Mouse (Mus musculus) kidney, postnatal 0 days (tissue): ENCODE results near the gene Adra2c. TPM values are rescaled to one million over a fixed set of nuclear protein-coding genes. Genes with fewer than 3 reads are reported as not detected.

Source experiments
- ATAC-seq: fragments of 200-750 bp; cut with Nextera tagmentation; replicated peaks from 2 replicates; pipeline ENCODE4 v1.8.0; 2017; ENCODE audit warnings: low read depth, moderate number of reproducible peaks, moderate TSS enrichment, moderate library complexity; ENCODE audit not compliant: low FRiP score
- DNase-seq: peaks from one replicate; pipeline ENCODE4 v3.0.0-alpha.2; 2016; ENCODE audit warnings: low spot score
- H3K27ac ChIP-seq: fragments of 300-500 bp; sonication (generic); 2 replicates; pipeline ENCODE4 v1.5.1; 2014; ENCODE audit warnings: mild to moderate bottlenecking
- H3K27me3 ChIP-seq: fragments of 300-500 bp; sonication (generic); 2 replicates; pipeline ENCODE4 v1.6.1; 2014; ENCODE audit warnings: low read length, mixed read lengths; ENCODE audit not compliant: insufficient read depth
- H3K36me3 ChIP-seq: fragments of 300-500 bp; sonication (generic); 2 replicates; pipeline ENCODE4 v1.6.1; 2014; ENCODE audit warnings: low read length, mixed read lengths; ENCODE audit not compliant: insufficient read depth
- H3K4me1 ChIP-seq: fragments of 300-500 bp; sonication (generic); replicated peaks from 2 replicates; pipeline ENCODE4 v1.6.1; 2014; ENCODE audit warnings: antibody characterized with exemption, low read length, mixed read lengths; ENCODE audit not compliant: insufficient read depth
- H3K4me2 ChIP-seq: fragments of 300-500 bp; sonication (generic); 2 replicates; pipeline ENCODE4 v1.6.1; 2014; ENCODE audit warnings: mild to moderate bottlenecking, low read length, moderate library complexity, mixed read lengths
- H3K4me3 ChIP-seq: fragments of 300-500 bp; sonication (generic); replicated peaks from 2 replicates; pipeline ENCODE4 v1.5.1; 2014; ENCODE audit warnings: low read depth, low read length
- H3K9ac ChIP-seq: fragments of 300-500 bp; sonication (generic); 2 replicates; pipeline ENCODE4 v1.6.1; 2014; ENCODE audit warnings: low read depth, low read length
- H3K9me3 ChIP-seq: fragments of 300-500 bp; sonication (generic); replicated peaks from 2 replicates; pipeline ENCODE4 v1.6.1; 2016; ENCODE audit warnings: low read length, inconsistent platforms, mixed read lengths
- CTCF ChIP-seq: IDR thresholded peaks from 2 replicates; pipeline ENCODE4 v1.5.1; 2016; ENCODE audit warnings: antibody characterized with exemption, low read depth, mild to moderate bottlenecking, moderate library complexity
- WGBS: fragments of 180-500 bp; shearing (Covaris S2); extraction: QIAGEN DNeasy Blood & Tissue Kit; methylation state at CpG from one replicate; pipeline ENCODE4 v1.1.7; 2014; 5-methylcytosine and 5-hydroxymethylcytosine counted together
- polyA plus RNA-seq: library from polyadenylated mRNA; unstranded; fragments of >200 nt; fragmentation: Nextera tagmentation; extraction: Ambion mirVana; gene quantifications from 2 replicates; pipeline ENCODE4 v1.2.1, GENCODE M21; 2015

Gene Adra2c
- polyA plus RNA-seq, 1 experiment from 2014 or later: 0.21 TPM

DNA sequence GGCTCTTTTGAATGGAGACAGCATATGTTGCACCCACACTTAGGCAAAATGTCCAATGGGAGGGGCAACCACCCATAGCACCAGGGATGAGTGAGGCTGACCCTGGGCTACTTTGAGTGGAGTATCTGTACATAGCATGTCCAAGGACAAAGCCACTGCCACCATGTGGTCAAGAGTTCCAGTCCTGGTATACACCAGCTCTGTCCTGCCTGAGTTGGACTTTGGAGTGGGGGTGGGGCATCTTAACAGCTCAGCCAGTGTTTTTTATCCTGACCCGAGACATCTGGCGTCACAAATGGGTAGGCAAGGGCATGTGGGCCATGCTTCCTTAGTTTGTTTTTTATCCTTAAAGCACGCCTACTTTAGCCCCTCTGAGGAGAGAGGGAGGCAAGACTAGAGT lies 36.5 kb downstream of the Adra2c start:
- Histone ChIP-seq H3K36me3 (no peaks in the 10 kb centered on the region), H3K9ac (no peak overlapping the region), H3K4me1 (peaks cover 11% of the 10 kb centered on the region; the same call in 1 of the 2 replicates), H3K9me3 (no peaks in the 10 kb centered on the region), H3K27ac (no peak overlapping the region), H3K4me3 (no peak overlapping the region), H3K27me3 (no peaks in the 10 kb centered on the region), H3K4me2 (no peak overlapping the region)
- no peak for TF ChIP-seq CTCF
- WGBS: 12% methylated on average over 3 of the region's 3 CpGs
- no peak for DNase-seq
- peak; percentile 30; the same call in 1 of the 2 replicates for ATAC-seq

DNA sequence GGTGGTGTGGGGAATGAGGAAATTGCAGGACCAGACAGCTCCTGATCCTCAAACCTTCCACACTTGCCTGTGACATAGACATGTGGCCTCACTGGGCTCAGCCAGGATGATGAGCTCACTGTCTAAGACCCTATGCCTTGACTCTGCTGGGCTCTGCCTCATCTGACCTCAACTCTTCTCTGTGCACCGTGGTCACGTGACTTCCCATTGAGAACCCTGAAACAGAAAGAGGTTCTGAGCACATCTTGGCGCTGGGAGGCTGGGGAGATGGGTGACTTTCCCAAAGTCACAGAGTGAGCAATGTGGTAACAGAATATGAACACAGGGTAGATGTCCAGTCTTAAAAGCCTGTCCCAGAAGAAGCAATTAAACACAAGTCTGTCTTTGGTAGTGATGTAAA lies 37.1 kb downstream of the Adra2c start:
- H3K27me3 ChIP-seq: no peaks in the 10 kb centered on the region
- H3K9ac ChIP-seq: no peak overlapping the region
- no peak for ATAC-seq
- no peak for DNase-seq
- 87% methylated on average over 3 of the region's 3 CpGs for WGBS
- H3K27ac ChIP-seq: no peak overlapping the region
- H3K4me2 ChIP-seq: no peak overlapping the region
- H3K4me3 ChIP-seq: no peak overlapping the region
- H3K4me1 ChIP-seq: peaks cover 11% of the 10 kb centered on the region; the same call in 1 of the 2 replicates
- no peaks in the 10 kb centered on the region for H3K9me3 ChIP-seq
- no peaks in the 10 kb centered on the region for H3K36me3 ChIP-seq
- no peak for TF ChIP-seq CTCF

DNA sequence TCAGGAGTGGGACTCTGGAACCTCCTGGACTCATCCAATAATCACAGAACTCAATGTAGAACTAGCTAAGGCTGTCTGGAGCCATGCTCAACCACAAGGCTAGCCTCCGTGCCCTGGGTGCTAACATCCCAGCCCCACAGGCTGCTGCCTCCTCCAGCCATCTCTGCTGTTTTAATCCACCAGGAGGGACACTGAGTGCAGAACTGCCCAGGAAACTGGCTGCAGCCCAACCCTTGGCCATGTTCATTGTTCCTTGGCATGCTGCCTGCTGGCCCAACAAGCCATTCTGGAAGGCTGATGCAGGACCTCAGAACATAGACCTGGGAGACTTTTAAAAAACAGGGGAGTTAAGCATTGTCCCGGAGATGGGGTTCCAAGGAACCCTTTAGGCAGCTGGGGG lies 42.5 kb downstream of the Adra2c start:
- no peak for DNase-seq
- 71% methylated on average over 2 of the region's 2 CpGs for WGBS
- no peak overlapping the region for H3K4me2 ChIP-seq

DNA sequence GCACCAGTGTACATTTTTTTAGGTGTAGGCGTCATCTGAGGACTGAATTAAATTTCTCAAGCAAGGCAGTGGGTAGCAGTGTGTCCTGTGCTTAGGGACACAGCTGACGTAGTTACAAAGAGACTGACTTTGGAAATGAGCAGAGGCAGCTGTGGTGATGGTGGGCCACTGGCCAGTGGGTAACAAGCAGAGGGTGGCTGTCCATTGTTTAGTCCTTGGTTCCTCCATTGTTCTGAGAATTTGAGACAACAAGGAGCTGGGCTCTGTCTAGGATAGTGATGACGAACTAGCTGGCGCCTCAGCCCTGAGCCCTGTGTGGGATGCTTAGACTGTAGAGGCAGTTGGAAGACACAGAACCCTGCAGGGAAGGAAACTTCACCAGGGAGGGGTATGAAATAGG lies 52.7 kb downstream of the Adra2c start:
- H3K27ac ChIP-seq: no peak overlapping the region
- H3K9me3 ChIP-seq: no peaks in the 10 kb centered on the region
- DNase-seq: no peak
- ATAC-seq: no peak
- no peaks in the 10 kb centered on the region for H3K4me1 ChIP-seq
- no peak overlapping the region for H3K4me3 ChIP-seq
- no peak for TF ChIP-seq CTCF
- no peak overlapping the region for H3K4me2 ChIP-seq
- no peaks in the 10 kb centered on the region for H3K27me3 ChIP-seq
- WGBS: 79% methylated on average over 4 of the region's 4 CpGs
- no peaks in the 10 kb centered on the region for H3K36me3 ChIP-seq
- no peak overlapping the region for H3K9ac ChIP-seq

More for the DNA sequence above, 42.5 kb downstream of the Adra2c start:
- H3K4me1 ChIP-seq: no peaks in the 10 kb centered on the region
- no peak overlapping the region for H3K27ac ChIP-seq
- H3K9ac ChIP-seq: no peak overlapping the region
- no peaks in the 10 kb centered on the region for H3K9me3 ChIP-seq
- ATAC-seq: no peak
- no peaks in the 10 kb centered on the region for H3K36me3 ChIP-seq
- no peak overlapping the region for H3K4me3 ChIP-seq
- no peaks in the 10 kb centered on the region for H3K27me3 ChIP-seq
- no peak for TF ChIP-seq CTCF

Other genes with a start within 250 kb of the Adra2c start
- 4.1 and 5.2 TPM in 2 replicates for gene Hgfac, start 236.8 kb upstream of the Adra2c start, polyA plus RNA-seq
- 0.89 and 1.3 TPM in 2 replicates for gene Dok7, start 221.6 kb upstream of the Adra2c start, polyA plus RNA-seq
- gene Lrpap1, start 172.6 kb upstream of the Adra2c start, polyA plus RNA-seq: 265 and 288 TPM in 2 replicates
- gene Hmx1, start 110.8 kb downstream of the Adra2c start, polyA plus RNA-seq: not detected in 2 replicates
- gene Cpz, start 247.4 kb downstream of the Adra2c start, polyA plus RNA-seq: 4.7 and 6.0 TPM in 2 replicates